Mouse (Mus musculus) Patski (cell line): ENCODE results near the gene Kbtbd13. TPM values are rescaled to one million over a fixed set of nuclear protein-coding genes. Genes with fewer than 3 reads are reported as not detected.

Experiments used
- ATAC-seq: fragments of 100-300 bp; one replicate; pipeline ENCODE4 v1.8.0; 2021
- CTCF ChIA-PET: fragments of 350-600 bp; sonication (Branson Sonifier 250); formaldehyde crosslinking; loops from one replicate; lab custom pipeline; 2022; ENCODE audit warnings: inconsistent platforms; lab: Charles Lee
- POLR2A ChIA-PET: fragments of 350-600 bp; sonication (Branson Sonifier 250); formaldehyde crosslinking; loops from one replicate; lab custom pipeline; 2022; ENCODE audit warnings: antibody characterized with exemption, inconsistent platforms; lab: Charles Lee
- DNase-seq: peaks from one replicate; pipeline ENCODE4 v3.0.0-alpha.2; 2011; ENCODE audit warnings: low read depth, low spot score
- H3K27me3 ChIP-seq: fragments of 371-371 bp; one replicate; pipeline ENCODE4 v1.5.1; 2021
- CTCF ChIP-seq: fragments of 100-300 bp; IDR thresholded peaks from one replicate; pipeline ENCODE4 v1.5.1; 2021
- in situ Hi-C: fragments of 300-500 bp; cut with MboI; formaldehyde crosslinking; loops from 3 replicates; pipeline ENCODE4 v1.11.1; 2018; ENCODE audit warnings: low pct_unique_long_range_greater_than_20kb, mixed read lengths
- polyA plus RNA-seq: library from polyadenylated mRNA; unstranded; gene quantifications from one replicate; pipeline ENCODE4 v1.2.3, GENCODE M21; 2021

Kbtbd13 gene
- polyA plus RNA-seq, 1 experiment from 2014 or later, result 0.01 TPM

DNA sequence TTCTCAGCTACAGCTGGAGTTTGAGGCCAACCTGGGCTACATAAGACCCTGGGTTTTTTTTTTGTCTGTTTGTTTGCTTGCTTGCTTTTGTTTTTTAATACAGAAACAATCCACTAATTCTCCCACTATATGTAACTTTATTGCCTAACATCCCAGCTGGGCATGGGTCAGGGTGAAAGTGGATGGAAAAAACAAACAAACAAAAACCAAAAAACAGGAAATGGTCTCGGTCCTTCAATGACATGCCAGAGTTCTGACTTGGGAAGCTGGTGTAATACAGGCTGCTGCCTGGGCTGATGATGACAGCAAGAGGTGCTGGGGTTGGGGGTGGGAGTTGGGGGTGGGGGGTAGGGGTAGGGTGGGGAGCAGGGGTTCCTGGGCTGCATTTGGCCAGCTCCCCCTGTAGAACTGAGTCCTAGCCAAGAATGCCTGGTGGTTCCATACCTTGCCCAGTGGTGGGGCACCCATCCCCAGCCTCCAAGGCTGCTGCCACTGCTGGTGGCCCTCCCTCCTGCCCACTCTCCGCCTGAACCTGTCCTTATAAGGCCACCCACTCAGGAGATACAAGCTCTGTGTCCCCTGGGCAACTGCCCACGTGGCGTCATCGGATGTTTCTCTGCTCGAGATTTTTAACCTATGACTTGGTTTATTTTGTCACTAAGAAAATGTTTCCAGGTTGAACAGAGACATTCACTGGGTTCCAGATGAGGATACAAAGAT is 9.3 kb downstream of the Kbtbd13 start:
- TF ChIP-seq CTCF, result no peak
- in situ Hi-C loops, result no loop called here
- DNase-seq (no peak), ATAC-seq (no peak)
- ChIA-PET CTCF (interaction anchor here (0.6 to 2.9 kb wide), 4 partner anchors 8 to 223 kb away, joined by 3 to 12 read pairs (median 5); no protein-coding TSS in a partner anchor), POLR2A (no interaction called here)
- H3K27me3 ChIP-seq, result no peaks in the 10 kb centered on the region

DNA sequence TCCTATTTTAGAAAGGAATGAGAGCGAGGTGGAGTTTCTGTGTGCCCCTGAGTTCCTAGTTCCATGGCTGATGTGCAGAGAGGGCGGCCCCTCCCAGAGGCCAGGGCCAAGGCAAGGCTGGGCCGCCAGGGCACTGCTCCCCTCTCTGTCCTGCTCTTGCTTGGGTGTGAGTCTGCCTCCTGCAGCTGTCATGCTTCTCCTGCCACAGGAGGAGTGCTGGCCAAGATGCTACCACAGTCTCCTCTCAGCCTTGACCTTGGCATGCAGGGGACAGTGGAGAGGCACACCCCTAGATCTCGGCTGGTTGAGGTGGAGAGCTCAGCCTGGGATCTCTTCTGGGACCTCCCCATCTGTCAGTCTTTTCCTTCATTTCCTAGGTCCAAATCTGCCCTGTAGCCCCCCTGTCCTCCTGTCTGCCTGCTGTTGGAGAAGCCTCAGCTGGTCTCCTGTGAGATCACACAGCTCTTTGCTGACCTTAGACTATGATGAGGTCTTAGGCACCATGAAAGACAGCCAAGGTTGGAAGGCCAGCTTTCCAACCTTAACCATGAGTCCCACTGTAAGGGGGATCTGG is 10.3 kb downstream of the Kbtbd13 start:
- H3K27me3 ChIP-seq, result no peaks in the 10 kb centered on the region
- ATAC-seq (no peak), DNase-seq (no peak)
- TF ChIP-seq CTCF, result no peak
- CTCF ChIA-PET, result no interaction called here
- in situ Hi-C loops, result no loop called here
- POLR2A ChIA-PET, result no interaction called here

- no peaks in the 10 kb centered on the region for H3K27me3 ChIP-seq
- POLR2A ChIA-PET, result interaction anchor here (0.7 to 1.4 kb wide), 3 partner anchors 38 to 499 kb away, joined by 3 to 4 read pairs (median 3); no protein-coding TSS in a partner anchor
- TF ChIP-seq CTCF, result no peak
- DNase-seq (peak; percentile 61), ATAC-seq (no peak)
- in situ Hi-C loops, result no loop called here
- CTCF ChIA-PET, result interaction anchor here (0.8 to 3.9 kb wide), 4 partner anchors 8 to 56 kb away, joined by 4 to 12 read pairs (median 5); no protein-coding TSS in a partner anchor
These were observed 16.1 kb downstream of the Kbtbd13 start for GRCm38 (mm10) chr9:65375163-65375934.

GRCm38 (mm10) chr9:65374468-65375162 is 16.8 kb downstream of the Kbtbd13 start:
- H3K27me3 ChIP-seq, result no peaks in the 10 kb centered on the region
- TF ChIP-seq CTCF, result no peak
- CTCF ChIA-PET, result interaction anchor here (1.3 to 3.9 kb wide), 3 partner anchors 9 to 27 kb away, joined by 4 to 12 read pairs (median 5); no protein-coding TSS in a partner anchor
- DNase-seq, result no peak
- ATAC-seq, result no peak
- in situ Hi-C loops, result no loop called here
- POLR2A ChIA-PET, result interaction anchor here (0.7 to 1.4 kb wide), 3 partner anchors 39 to 500 kb away, joined by 3 to 4 read pairs (median 3); no protein-coding TSS in a partner anchor

- ATAC-seq (no peak), DNase-seq (no peak)
- no peaks in the 10 kb centered on the region for H3K27me3 ChIP-seq
- in situ Hi-C loops, result no loop called here
- CTCF ChIA-PET, result interaction anchor here (1.0 to 3.9 kb wide), 7 partner anchors 11 to 63 kb away, joined by 3 to 12 read pairs (median 6); partner anchors contain the start of gene Mtfmt
- TF ChIP-seq CTCF, result no peak
- POLR2A ChIA-PET, result no interaction called here
These were observed 19.0 kb downstream of the Kbtbd13 start for GRCm38 (mm10) chr9:65372449-65372848.

- ChIA-PET CTCF (interaction anchor here (1.9 to 2.3 kb wide), 2 partner anchors 62 to 64 kb away, joined by 6 to 8 read pairs; partner anchors contain the start of gene Mtfmt), POLR2A (no interaction called here)
- TF ChIP-seq CTCF, result no peak
- in situ Hi-C loops, result no loop called here
- DNase-seq (no peak), ATAC-seq (no peak)
- H3K27me3 ChIP-seq, result no peaks in the 10 kb centered on the region
These were observed 19.7 kb downstream of the Kbtbd13 start for GRCm38 (mm10) chr9:65371756-65372155.

- CTCF ChIA-PET, result no interaction called here
- in situ Hi-C loops, result loop anchor here (10.0 kb wide), 1 partner anchor 219 kb away; the partner anchor contains the start of genes Pif1 and Plekho2
- no peaks in the 10 kb centered on the region for H3K27me3 ChIP-seq
- no peak for TF ChIP-seq CTCF
- DNase-seq (no peak), ATAC-seq (no peak)
- POLR2A ChIA-PET, result no interaction called here
These were observed 25.7 kb downstream of the Kbtbd13 start for GRCm38 (mm10) chr9:65365721-65366120.

GRCm38 (mm10) chr9:65363684-65364083 is 27.8 kb downstream of the Kbtbd13 start:
- ChIA-PET POLR2A (no interaction called here), CTCF (no interaction called here)
- DNase-seq, result no peak
- TF ChIP-seq CTCF, result no peak
- no peaks in the 10 kb centered on the region for H3K27me3 ChIP-seq
- in situ Hi-C loops, result loop anchor here (10.0 kb wide), 1 partner anchor 221 kb away; the partner anchor contains the start of genes Pif1 and Plekho2
- no peak for ATAC-seq

DNA sequence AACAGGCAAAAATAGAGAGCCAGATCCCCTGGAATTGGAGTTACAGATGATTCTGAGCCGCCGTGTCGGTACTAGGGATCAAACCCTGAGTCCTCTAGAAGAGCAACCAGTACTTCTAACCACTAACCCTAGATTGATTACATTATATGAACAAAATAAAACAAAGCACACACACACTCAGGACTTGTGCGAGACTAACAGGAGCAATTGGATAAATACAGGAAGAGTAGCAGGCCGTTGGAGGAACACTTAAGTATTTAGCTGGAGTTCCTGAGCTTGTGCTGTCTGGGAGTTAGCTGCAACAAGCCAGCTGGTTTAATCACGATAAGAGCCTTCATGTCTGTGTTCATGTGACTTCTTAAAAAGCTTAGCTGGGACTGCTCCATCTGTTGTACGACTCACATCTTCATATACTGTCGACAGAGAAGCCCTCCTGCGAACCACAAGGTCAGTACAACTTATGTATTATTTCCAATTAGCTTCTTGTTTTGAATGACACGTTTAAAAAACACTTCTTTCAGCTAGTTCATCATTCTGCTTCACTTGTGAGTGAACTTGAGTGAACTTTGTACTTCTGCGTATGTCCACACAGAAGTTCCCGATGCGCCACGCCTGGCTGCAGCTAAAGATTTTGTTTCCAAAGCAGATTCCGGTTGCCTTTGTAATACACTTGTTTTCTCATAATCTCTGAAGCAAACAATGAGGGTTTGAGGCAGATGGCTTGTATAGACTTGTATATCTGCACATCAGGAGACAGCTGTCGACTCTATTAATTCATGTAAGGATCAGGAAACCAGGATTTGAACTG is 30.6 kb downstream of the Kbtbd13 start, which contains the start of gene Ubap1l:
TSS of gene Ubap1l (plus strand) at position 401 of the 808 bp plus-strand sequence.
- in situ Hi-C loops, result loop anchor here (10.0 kb wide), 1 partner anchor 224 kb away; the partner anchor contains the start of genes Pif1 and Plekho2
- TF ChIP-seq CTCF, result no peak
- no peaks in the 10 kb centered on the region for H3K27me3 ChIP-seq
- no peak for DNase-seq
- ChIA-PET CTCF (interaction anchor here (0.8 to 1.1 kb wide), 2 partner anchors 8 to 29 kb away, joined by 3 to 4 read pairs; no protein-coding TSS in a partner anchor), POLR2A (no interaction called here)
- no peak for ATAC-seq
